9 mouse cellular contexts compared by ENCODE assay signal in genomic region chr1:83345572-83345971, GRCm38 (mm10).
DNase-seq lines count a peak whose midpoint lies in the region; ATAC-seq and TF ChIP-seq lines count a peak whose summit lies in the region.
"Had no signal": no experiment of that assay in that cellular context is flagged by ENCODE, and none has a peak within 500 bp of the region (broad histone marks: within the 10 kb centered on the region; RNA-seq: fewer than 3 reads in every experiment).

No protein-coding gene starts in this region.

- no peaks in the 10 kb centered on the region for H3K36me3 ChIP-seq in forebrain, embryonic 16.5 days (ENCODE audit: control insufficient read depth, insufficient read depth)
- H3K36me3 ChIP-seq: limb, embryonic 13.5 days had no signal

- peak overlapping the region; percentile 32; the same call in 1 of the 2 replicates for H3K27ac ChIP-seq in left cerebral cortex, adult 2 months
- H3K27ac ChIP-seq in forebrain, embryonic 16.5 days (ENCODE audit: low read length): peak overlapping the region; percentile 58
- H3K27ac ChIP-seq: limb, embryonic 13.5 days had no signal

- peak in 1 of 2 experiments; percentile 13 for DNase-seq in left cerebral cortex, adult 2 months (ENCODE audit: extremely low spot score in 1 of 2, low spot score in 2 of 2)
- DNase-seq in left cerebral cortex, postnatal 4 days: no peak
- DNase-seq in heart, postnatal 14 days: peak; percentile 1 to 9
- peak; percentile 49 to 59 for DNase-seq in right cerebral cortex, adult 2 months (ENCODE audit: low spot score in 2 of 2)
- no peak for DNase-seq in embryo, embryonic 10 days (ENCODE audit: low spot score)
- no peak for DNase-seq in thymus, postnatal 10 days (ENCODE audit: low spot score in 2 of 2)
- DNase-seq: spleen, adult 18-20 months had no signal

- peak overlapping the region; percentile 25; the same call in 1 of the 2 replicates for H3K9ac ChIP-seq in forebrain, embryonic 16.5 days (replicated peaks; ENCODE audit: low read depth, low read length)
- H3K9ac ChIP-seq: limb, embryonic 13.5 days had no signal

- no peak for TF ChIP-seq CTCF in left cerebral cortex, adult 2 months (IDR thresholded peaks at IDR 0.05)

- H3K27me3 ChIP-seq in forebrain, embryonic 16.5 days (replicated peaks; ENCODE audit: control insufficient read depth, insufficient read depth, low read length): no peaks in the 10 kb centered on the region
- H3K27me3 ChIP-seq: limb, embryonic 13.5 days had no signal

- WGBS in forebrain, embryonic 16.5 days: 24% methylated on average over 14 of the region's 14 CpGs

- intact Hi-C loops in left cerebral cortex, adult 2 months (cut with DNase I): no loop called here
- intact Hi-C loops in left cerebral cortex, postnatal 4 days (cut with DNase I): no loop called here
- intact Hi-C loops in heart, postnatal 14 days (cut with DNase I): no loop called here

- peak overlapping the region; percentile 22; the same call in 1 of the 2 replicates for H3K4me2 ChIP-seq in forebrain, embryonic 16.5 days (ENCODE audit: low read length)
- H3K4me2 ChIP-seq: limb, embryonic 13.5 days had no signal

- H3K9me3 ChIP-seq in forebrain, embryonic 16.5 days (ENCODE audit: control insufficient read depth, low read length): no peaks in the 10 kb centered on the region
- H3K9me3 ChIP-seq: limb, embryonic 13.5 days had no signal

- H3K4me3 ChIP-seq in left cerebral cortex, adult 2 months: no peak overlapping the region
- H3K4me3 ChIP-seq in forebrain, embryonic 16.5 days (replicated peaks; ENCODE audit: low read length): no peak overlapping the region
- H3K4me3 ChIP-seq: limb, embryonic 13.5 days had no signal

- H3K4me1 ChIP-seq in forebrain, embryonic 16.5 days (replicated peaks; ENCODE audit: control insufficient read depth, insufficient read depth, low read length): no peaks in the 10 kb centered on the region; the same call in 1 of the 2 replicates
- H3K4me1 ChIP-seq: limb, embryonic 13.5 days had no signal

- ATAC-seq in forebrain, embryonic 16.5 days: peak; percentile 75

Comparison
In these comparisons a context has a peak if more than half of its experiments do, and no peak if none do; other contexts are left out.
1. DNase-seq: peak in heart, postnatal 14 days (2 of 2) and right cerebral cortex, adult 2 months (2 of 2); none in left cerebral cortex, postnatal 4 days (single experiment), embryo, embryonic 10 days (single experiment) and thymus, postnatal 10 days (0 of 2).